Mouse (Mus musculus): ENCODE data around the gene Tmem199. TPM values are rescaled to one million over a fixed set of nuclear protein-coding genes. Genes with fewer than 3 reads are reported as not detected.

Gene Tmem199
- polyA plus RNA-seq, 1 experiment, result 27.2 TPM

- Histone ChIP-seq H3K4me3 (ENCODE audit: insufficient read depth, low read depth, low read length) (peak within 1 kb of the TSS; percentile 89), H3K4me1 (ENCODE audit: control insufficient read depth, insufficient read depth, insufficient read length, low read length) (peaks cover 9% of the 10 kb centered on the region; the same call in 1 of the 2 replicates), H3K27ac (replicated peaks; ENCODE audit: low read depth, low read length) (peak within 1 kb of the TSS; percentile 96)
Measured at GRCm38 (mm10) chr11:78536080-78536689, 24.2 kb upstream of the Tmem199 start, which contains the start of the genes Tnfaip1 and Ift20. Gene Tnfaip1, minus strand, starts transcription at chr11:78536332. Gene Ift20, plus strand, starts transcription at chr11:78536361.

GRCm38 (mm10) chr11:78535376-78536079 lies 23.6 kb upstream of the Tmem199 start:
- H3K27ac ChIP-seq (replicated peaks; ENCODE audit: low read depth, low read length), result peak overlapping the region; percentile 96
- H3K4me1 ChIP-seq (ENCODE audit: control insufficient read depth, insufficient read depth, insufficient read length, low read length), result peaks cover 9% of the 10 kb centered on the region; the same call in 1 of the 2 replicates
- peak overlapping the region; percentile 89 for H3K4me3 ChIP-seq (ENCODE audit: insufficient read depth, low read depth, low read length)

GRCm38 (mm10) chr11:78534516-78534915 lies 22.5 kb upstream of the Tmem199 start:
- peak overlapping the region; percentile 89 for H3K4me3 ChIP-seq (ENCODE audit: insufficient read depth, low read depth, low read length)
- H3K4me1 ChIP-seq (ENCODE audit: control insufficient read depth, insufficient read depth, insufficient read length, low read length), result peaks cover 14% of the 10 kb centered on the region

GRCm38 (mm10) chr11:78531515-78531914 lies 19.5 kb upstream of the Tmem199 start:
- peaks cover 12% of the 10 kb centered on the region for H3K4me1 ChIP-seq (ENCODE audit: control insufficient read depth, insufficient read depth, insufficient read length, low read length)
- H3K4me3 ChIP-seq (ENCODE audit: insufficient read depth, low read depth, low read length), result peak overlapping the region; percentile 10
- peak overlapping the region; percentile 84 for H3K27ac ChIP-seq (replicated peaks; ENCODE audit: low read depth, low read length)

More at GRCm38 (mm10) chr11:78534516-78534915, 22.5 kb upstream of the Tmem199 start:
- peak overlapping the region; percentile 96 for H3K27ac ChIP-seq (replicated peaks; ENCODE audit: low read depth, low read length)

- peaks cover 12% of the 10 kb centered on the region for H3K4me1 ChIP-seq (ENCODE audit: control insufficient read depth, insufficient read depth, insufficient read length, low read length)
- H3K4me3 ChIP-seq (ENCODE audit: insufficient read depth, low read depth, low read length), result peak overlapping the region; percentile 31
- peak overlapping the region; percentile 97 for H3K27ac ChIP-seq (replicated peaks; ENCODE audit: low read depth, low read length)
Measured at GRCm38 (mm10) chr11:78531046-78531445, 19.1 kb upstream of the Tmem199 start.

- H3K4me1 ChIP-seq (ENCODE audit: control insufficient read depth, insufficient read depth, insufficient read length, low read length), result peaks cover 12% of the 10 kb centered on the region
- H3K4me3 ChIP-seq (ENCODE audit: insufficient read depth, low read depth, low read length), result peak overlapping the region; percentile 31; the same call in 1 of the 2 replicates
- H3K27ac ChIP-seq (replicated peaks; ENCODE audit: low read depth, low read length), result peak overlapping the region; percentile 97
Measured at GRCm38 (mm10) chr11:78530001-78530400, 18.0 kb upstream of the Tmem199 start.

GRCm38 (mm10) chr11:78528714-78529113 lies 16.7 kb upstream of the Tmem199 start:
- Histone ChIP-seq H3K4me3 (ENCODE audit: insufficient read depth, low read depth, low read length) (no peak overlapping the region), H3K27ac (replicated peaks; ENCODE audit: low read depth, low read length) (no peak overlapping the region), H3K4me1 (ENCODE audit: control insufficient read depth, insufficient read depth, insufficient read length, low read length) (peaks cover 6% of the 10 kb centered on the region)

GRCm38 (mm10) chr11:78524838-78525237 lies 12.9 kb upstream of the Tmem199 start:
- no peak overlapping the region for H3K27ac ChIP-seq (replicated peaks; ENCODE audit: low read depth, low read length)
- H3K4me1 ChIP-seq (ENCODE audit: control insufficient read depth, insufficient read depth, insufficient read length, low read length), result peaks cover under 1% of the 10 kb centered on the region; the same call in 1 of the 2 replicates
- H3K4me3 ChIP-seq (ENCODE audit: insufficient read depth, low read depth, low read length), result no peak overlapping the region

- Histone ChIP-seq H3K27ac (replicated peaks; ENCODE audit: low read depth, low read length) (peak overlapping the region; percentile 55), H3K4me3 (ENCODE audit: insufficient read depth, low read depth, low read length) (no peak overlapping the region), H3K4me1 (ENCODE audit: control insufficient read depth, insufficient read depth, insufficient read length, low read length) (no peaks in the 10 kb centered on the region)
Measured at GRCm38 (mm10) chr11:78523241-78523955, 11.4 kb upstream of the Tmem199 start.

GRCm38 (mm10) chr11:78522481-78522997 lies 10.6 kb upstream of the Tmem199 start:
- Histone ChIP-seq H3K4me3 (ENCODE audit: insufficient read depth, low read depth, low read length) (no peak overlapping the region), H3K27ac (replicated peaks; ENCODE audit: low read depth, low read length) (peak overlapping the region; percentile 7), H3K4me1 (ENCODE audit: control insufficient read depth, insufficient read depth, insufficient read length, low read length) (no peaks in the 10 kb centered on the region)

- no peak overlapping the region for H3K4me3 ChIP-seq (ENCODE audit: insufficient read depth, low read depth, low read length)
- no peaks in the 10 kb centered on the region for H3K4me1 ChIP-seq (ENCODE audit: control insufficient read depth, insufficient read depth, insufficient read length, low read length)
- no peak overlapping the region for H3K27ac ChIP-seq (replicated peaks; ENCODE audit: low read depth, low read length)
Measured at GRCm38 (mm10) chr11:78521880-78522279, 9.9 kb upstream of the Tmem199 start.

- H3K27ac ChIP-seq (replicated peaks; ENCODE audit: low read depth, low read length), result no peak overlapping the region
- H3K4me1 ChIP-seq (ENCODE audit: control insufficient read depth, insufficient read depth, insufficient read length, low read length), result no peaks in the 10 kb centered on the region
- no peak overlapping the region for H3K4me3 ChIP-seq (ENCODE audit: insufficient read depth, low read depth, low read length)
Measured at GRCm38 (mm10) chr11:78518931-78519330, 7.0 kb upstream of the Tmem199 start.

- H3K4me1 ChIP-seq (ENCODE audit: control insufficient read depth, insufficient read depth, insufficient read length, low read length), result no peaks in the 10 kb centered on the region
- H3K4me3 ChIP-seq (ENCODE audit: insufficient read depth, low read depth, low read length), result no peak overlapping the region
- no peak overlapping the region for H3K27ac ChIP-seq (replicated peaks; ENCODE audit: low read depth, low read length)
Measured at GRCm38 (mm10) chr11:78515549-78516325, 3.8 kb upstream of the Tmem199 start.

- H3K27ac ChIP-seq (replicated peaks; ENCODE audit: low read depth, low read length), result no peak overlapping the region
- H3K4me3 ChIP-seq (ENCODE audit: insufficient read depth, low read depth, low read length), result no peak overlapping the region; the same call in 1 of the 2 replicates
Measured at GRCm38 (mm10) chr11:78513106-78513790, 1.3 kb upstream of the Tmem199 start.

More at GRCm38 (mm10) chr11:78513106-78513790, 1.3 kb upstream of the Tmem199 start:
- no peaks in the 10 kb centered on the region for H3K4me1 ChIP-seq (ENCODE audit: control insufficient read depth, insufficient read depth, insufficient read length, low read length)

Measured in brown adipose tissue, adult 24 weeks (tissue).